Mouse (Mus musculus): ENCODE results near the gene Asphd2.
A peak's percentile ranks its signal among the peaks of the same experiment; 100 is the strongest.

Gene Asphd2

DNA sequence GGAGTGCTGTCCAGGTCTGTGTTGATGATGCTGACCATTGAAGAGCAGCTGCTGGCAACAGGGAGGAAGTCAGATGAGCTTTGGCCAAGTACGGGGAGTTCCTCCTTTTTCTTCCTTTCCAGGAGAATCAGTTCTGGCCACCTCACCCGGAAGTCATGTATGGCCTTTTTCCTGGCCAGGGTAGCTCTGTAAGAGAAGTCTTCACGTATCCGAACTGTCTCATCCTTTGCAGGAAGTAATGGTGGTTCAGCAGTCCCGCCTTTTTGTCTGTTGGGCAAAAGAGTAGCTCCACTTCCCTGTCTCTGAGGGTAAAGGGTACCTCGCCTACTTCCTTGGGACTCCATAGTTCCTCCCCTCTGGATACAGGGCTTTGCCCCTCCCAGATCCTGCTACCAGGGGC is 39.2 kb downstream of the Asphd2 start:
- no peak for DNase-seq (ENCODE audit: low read depth, low spot score)

DNA sequence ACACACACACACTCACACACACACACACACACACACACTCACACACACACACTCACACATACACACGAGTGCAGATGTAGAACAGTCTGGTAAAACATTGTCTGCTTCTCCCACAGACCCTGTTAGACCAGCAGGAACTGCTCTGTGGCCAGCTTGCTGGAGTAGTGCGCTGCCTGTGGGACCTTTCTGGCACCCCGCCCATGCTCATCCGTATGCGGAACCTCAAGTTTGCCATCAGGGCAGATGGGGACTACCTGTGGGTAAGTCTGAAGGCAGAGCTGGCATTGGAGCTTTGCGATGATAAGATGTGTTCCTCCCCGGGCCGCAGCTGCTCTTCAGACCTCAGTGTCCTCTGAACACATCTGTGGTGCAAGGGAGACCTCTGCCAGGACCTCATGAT is 45.5 kb downstream of the Asphd2 start:
- no peak for DNase-seq (ENCODE audit: low read depth, low spot score)

DNA sequence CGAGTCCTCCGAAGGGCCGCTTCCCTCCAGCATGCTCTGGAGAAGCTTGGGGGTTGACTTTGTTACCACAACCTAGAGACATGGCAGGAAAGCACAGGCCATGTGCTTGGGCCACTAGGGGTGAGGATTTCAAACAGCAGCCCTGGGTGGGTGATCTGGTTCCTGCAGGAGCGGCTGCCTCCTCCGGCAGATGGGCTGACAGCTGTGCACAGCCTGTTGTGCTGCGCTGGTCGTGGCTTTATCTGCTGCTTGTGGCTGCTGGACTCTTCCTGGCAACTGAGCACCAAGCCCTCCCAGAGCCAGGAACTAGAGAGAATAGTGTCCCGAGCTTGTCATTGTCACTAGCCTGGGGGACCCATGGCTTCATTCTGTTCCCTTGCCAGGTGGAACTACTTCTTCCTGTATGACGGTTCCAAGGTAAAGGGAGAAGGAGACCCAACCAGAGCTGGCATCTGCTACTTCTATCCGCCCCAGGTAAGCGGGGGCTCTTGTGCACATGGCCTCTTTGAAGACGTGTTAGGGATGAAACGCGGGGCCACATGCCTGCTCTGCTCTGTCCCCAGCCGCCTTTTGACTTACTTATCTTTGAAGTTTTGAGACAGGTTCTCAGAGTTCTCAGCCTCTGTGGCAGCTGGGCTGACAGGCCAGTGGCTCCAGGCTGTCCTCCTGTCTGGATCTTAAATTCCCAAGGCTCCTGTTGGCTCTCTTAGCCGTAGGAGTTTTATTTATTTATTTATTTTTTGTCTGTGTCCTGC is 48.3 kb downstream of the Asphd2 start:
- DNase-seq (ENCODE audit: low read depth, low spot score): no peak

DNA sequence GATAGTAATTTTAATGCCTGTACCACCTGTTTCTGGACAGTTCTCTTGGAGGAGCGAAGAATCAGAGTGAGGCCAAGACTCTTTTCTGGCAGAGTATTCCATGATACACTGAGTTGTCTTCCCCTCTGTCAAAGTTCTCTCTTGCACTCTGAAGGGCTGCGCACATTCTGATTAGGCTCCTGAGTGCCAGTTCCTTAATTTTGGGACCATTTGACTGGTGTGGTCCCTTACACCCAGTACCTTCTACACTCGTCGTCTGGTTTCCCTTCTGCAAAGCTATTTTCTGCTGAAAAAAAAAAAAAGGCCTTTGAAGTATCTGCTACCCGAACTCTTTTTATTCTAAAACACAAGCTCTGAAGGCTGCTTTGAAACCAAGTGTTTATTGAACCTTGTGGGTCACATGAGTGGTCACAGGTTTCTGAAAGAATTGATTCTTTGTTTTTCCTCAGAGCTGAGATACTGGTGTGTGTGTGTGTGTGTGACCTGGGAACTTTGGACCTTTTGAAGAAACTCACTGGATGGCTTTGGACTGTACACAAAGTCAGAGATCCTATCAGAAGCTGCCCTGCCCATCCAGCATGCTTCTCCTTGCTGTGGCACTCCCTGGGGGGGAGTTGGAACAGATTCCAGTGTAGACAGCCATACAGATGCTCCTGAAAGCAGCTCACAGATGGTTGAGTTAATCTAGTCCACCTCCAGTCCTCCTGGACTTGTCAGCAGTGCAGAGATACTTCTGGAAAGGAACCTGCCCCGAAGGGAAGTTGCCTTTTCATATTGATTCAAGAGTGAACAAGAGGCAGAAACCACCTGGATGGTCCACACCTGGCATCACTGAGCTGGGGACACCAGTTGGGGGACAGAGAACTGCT is 50.3 kb downstream of the Asphd2 start:
- no peak for DNase-seq (ENCODE audit: low read depth, low spot score)

DNA sequence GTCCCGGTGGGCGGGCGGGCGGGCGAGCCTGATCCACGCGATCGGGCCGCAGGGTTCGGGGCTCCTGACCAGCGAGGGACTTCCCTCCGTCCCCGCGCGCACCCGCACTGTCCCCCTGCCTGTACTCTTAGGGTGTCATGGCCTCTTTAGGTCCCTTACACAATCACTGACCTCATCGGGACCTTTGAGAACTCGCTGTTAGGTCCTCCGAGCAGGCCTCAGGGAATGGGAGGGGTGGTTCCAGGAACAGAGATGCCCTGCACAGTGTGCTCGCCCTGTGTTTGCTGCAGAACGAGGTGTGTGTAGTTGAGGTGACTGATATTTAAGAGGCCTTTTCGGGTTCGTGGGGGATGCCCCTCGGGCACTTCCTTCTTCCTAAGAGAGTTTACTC is 51.5 kb downstream of the Asphd2 start:
- no peak for DNase-seq (ENCODE audit: low read depth, low spot score)

DNA sequence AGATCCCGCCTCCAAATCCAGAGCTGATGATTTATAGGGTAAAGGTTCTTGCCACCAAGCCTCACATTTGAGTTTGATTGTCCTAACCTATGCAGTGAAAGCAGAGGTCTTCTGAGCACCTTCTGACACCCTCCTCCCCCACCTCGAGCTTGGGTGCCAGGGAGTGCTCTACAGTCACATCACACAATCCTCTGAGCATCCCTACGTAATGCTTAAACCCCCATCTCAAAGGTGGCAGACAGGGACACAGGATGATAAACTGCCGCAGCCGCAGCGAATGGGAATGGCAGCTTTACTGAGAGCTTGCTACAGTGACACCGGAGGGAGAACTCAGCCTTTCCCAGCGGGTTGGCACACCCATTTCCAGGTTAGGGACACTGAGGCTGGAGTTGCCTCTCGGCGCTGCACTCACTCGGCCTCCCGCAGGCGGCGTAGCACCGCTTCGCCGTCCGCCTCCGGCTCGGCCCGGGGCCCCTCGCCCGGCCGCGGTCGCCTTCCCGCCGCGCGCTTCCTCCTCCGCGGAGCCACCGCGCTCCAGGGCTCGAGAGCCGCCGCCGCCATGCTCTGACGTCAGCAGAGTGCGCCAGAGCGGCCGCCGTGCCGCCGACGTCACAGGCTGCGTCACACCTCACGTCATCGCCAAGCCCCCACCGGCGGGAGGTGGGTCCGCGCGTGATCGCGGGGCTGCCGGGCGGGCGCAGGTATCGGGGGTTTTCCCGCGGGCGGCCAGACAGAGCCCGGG is 52.0 kb downstream of the Asphd2 start, which contains the start of the genes Srrd and Hps4:
Gene Srrd, minus strand, starts transcription at position 578 of the 742 bp plus-strand sequence.
Gene Hps4, plus strand, starts transcription at position 621 of the 742 bp plus-strand sequence.
- peak; percentile 89 for DNase-seq (ENCODE audit: low read depth, low spot score)

DNA sequence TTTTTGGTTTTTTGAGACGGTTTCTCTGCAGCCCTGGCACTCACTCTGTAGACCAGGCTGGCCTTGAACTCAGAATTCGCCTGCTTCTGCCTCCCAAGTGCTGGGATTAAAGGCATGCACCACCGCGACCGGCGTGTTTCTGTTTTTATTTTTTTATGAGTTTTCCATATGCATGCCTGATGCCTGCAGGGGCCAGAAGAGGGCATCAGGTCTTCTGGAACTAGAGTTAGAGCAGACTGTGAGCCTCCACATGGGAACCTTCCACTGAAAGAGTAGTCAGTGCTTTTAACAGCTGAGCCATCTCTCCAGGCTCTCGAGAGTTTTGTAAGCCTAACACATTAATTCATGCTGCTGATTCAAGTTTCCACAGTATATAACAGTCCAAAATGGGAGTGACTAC is 55.5 kb downstream of the Asphd2 start:
- DNase-seq (ENCODE audit: low read depth, low spot score): no peak

DNA sequence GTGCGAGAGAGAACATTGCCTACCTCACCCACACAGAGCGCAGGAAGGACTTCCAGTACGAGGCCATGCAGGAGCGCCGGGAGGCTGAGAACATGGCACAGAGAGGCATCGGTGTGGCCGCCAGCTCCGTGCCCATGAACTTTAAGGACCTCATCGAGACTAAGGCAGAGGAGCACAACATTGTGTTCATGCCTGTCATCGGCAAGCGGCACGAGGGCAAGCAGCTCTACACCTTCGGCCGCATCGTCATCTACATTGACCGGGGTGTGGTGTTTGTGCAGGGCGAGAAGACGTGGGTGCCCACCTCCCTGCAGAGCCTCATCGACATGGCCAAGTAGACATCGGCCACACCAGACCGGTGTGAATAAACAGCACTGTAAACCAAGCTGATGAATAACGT is 57.7 kb downstream of the Asphd2 start:
- no peak for DNase-seq (ENCODE audit: low read depth, low spot score)

DNA sequence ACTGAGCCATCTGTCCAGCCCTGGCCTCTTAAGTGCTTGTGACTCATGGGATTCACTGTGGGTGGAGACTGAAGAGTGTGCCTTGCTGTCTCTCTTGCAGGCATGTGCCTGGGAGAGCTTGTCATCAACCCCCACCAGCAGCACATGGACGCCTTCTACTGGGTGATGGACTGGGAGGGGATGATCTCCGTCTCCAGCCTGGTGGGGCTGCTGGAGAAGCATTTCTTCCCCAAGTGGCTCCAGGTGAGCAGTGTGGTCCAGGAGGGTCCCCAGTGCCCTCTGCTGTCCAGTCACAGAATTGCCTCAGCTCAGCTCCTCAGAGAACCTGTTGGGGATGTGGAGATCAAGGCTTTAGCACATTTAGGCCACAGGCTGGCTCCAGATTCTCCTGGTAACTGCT is 59.2 kb downstream of the Asphd2 start:
- peak; percentile 44 for DNase-seq (ENCODE audit: low read depth, low spot score)
